Mouse (Mus musculus): Measurements from ENCODE around the gene Krr1.

DNA sequence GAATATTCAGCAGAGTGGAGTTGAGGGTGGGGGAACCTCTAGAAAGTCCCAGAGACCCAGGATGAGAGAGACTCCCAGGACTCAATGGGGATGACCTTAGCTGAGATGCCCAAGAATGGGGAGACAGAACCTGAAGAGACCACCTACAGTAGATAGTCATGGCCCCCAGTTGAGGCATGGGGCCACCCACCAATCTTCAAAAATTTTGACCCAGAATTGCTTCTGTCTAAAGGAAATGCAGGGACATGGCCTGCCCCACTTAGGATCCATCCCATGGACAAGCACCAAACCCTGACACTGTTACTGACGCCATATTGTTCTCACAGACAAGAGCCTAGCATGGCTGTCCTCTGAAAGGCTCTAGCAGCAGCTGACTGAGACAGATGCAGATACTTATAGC lies 24.4 kb upstream of the Krr1 start:
- TF ChIP-seq CTCF (IDR thresholded peaks at IDR 0.05; ENCODE audit: low read depth, low read length) (no peak), POLR2A (IDR thresholded peaks at IDR 0.05; ENCODE audit: extremely low read depth, insufficient read depth, low read length) (no peak)

Data from liver, adult 2 months (tissue).